Mouse (Mus musculus) myocyte (in vitro differentiated cells): ENCODE data around the gene 1700001P01Rik. TPM values are rescaled to one million over a fixed set of nuclear protein-coding genes. Genes with fewer than 3 reads are reported as not detected.
"Not testable (repeated sequence)": the region's sequence is repeated elsewhere in the genome, so short reads cannot be mapped to it uniquely, and the experiment has no call there.

Source experiments
- H3K27me3 ChIP-seq: one replicate; pipeline ENCODE4 v1.6.1; 2011; ENCODE audit not compliant: control insufficient read depth, insufficient read depth, insufficient read length
- H3K36me3 ChIP-seq: one replicate; pipeline ENCODE4 v1.6.1; 2011; ENCODE audit not compliant: control insufficient read depth, insufficient read depth
- H3K4me2 ChIP-seq: one replicate; pipeline ENCODE4 v1.6.1; 2011; ENCODE audit warnings: low read depth, control low read depth
- H3K4me3 ChIP-seq: one replicate; pipeline ENCODE4 v1.5.1; 2011; ENCODE audit warnings: mild to moderate bottlenecking, control low read depth, moderate library complexity
- H3K79me2 ChIP-seq: one replicate; pipeline ENCODE4 v1.6.1; 2011; ENCODE audit not compliant: control insufficient read depth, insufficient read depth
- H3ac ChIP-seq: one replicate; pipeline ENCODE4 v1.6.1; 2011; ENCODE audit not compliant: control insufficient read depth, insufficient read length
- CEBPB ChIP-seq: IDR thresholded peaks from 2 replicates; pipeline ENCODE4 v1.6.1; 2011; ENCODE audit warnings: mild to moderate bottlenecking, moderate library complexity; ENCODE audit not compliant: poor library complexity, insufficient read depth, severe bottlenecking
- E2F4 ChIP-seq: IDR thresholded peaks from one replicate; pipeline ENCODE4 v1.6.1; 2011; ENCODE audit warnings: mild to moderate bottlenecking, control low read depth, moderate library complexity; ENCODE audit not compliant: insufficient read depth
- MAX ChIP-seq: IDR thresholded peaks from one replicate; pipeline ENCODE4 v1.6.1; 2011; ENCODE audit warnings: low read depth, mild to moderate bottlenecking, control low read depth
- MYOD1 ChIP-seq, 3 experiments: IDR thresholded peaks; one replicate each; pipeline ENCODE4 v1.6.1; 2011; ENCODE audit warnings: control low read depth in 2 of 3, low read depth in 2 of 3, mild to moderate bottlenecking in 2 of 3, moderate library complexity in 1 of 3; ENCODE audit not compliant: insufficient read length in 2 of 3, control insufficient read depth in 1 of 3
- MYOG ChIP-seq, 3 experiments: IDR thresholded peaks; one replicate each; pipeline ENCODE4 v1.6.1; 2011; ENCODE audit warnings: control low read depth in 2 of 3, low read depth in 2 of 3, mild to moderate bottlenecking in 2 of 3; ENCODE audit not compliant: insufficient read length in 2 of 3, control insufficient read depth in 1 of 3, insufficient read depth in 1 of 3
- POLR2A ChIP-seq: IDR thresholded peaks from one replicate; pipeline ENCODE4 v1.6.1; 2011; ENCODE audit warnings: low read depth, mild to moderate bottlenecking, control low read depth, moderate library complexity; ENCODE audit not compliant: insufficient read length
- POLR2AphosphoS2 ChIP-seq: IDR thresholded peaks from one replicate; pipeline ENCODE4 v1.6.1; 2011; ENCODE audit warnings: low read depth, control low read depth; ENCODE audit not compliant: insufficient read length
- REST ChIP-seq: IDR thresholded peaks from one replicate; pipeline ENCODE4 v1.6.1; 2011; ENCODE audit warnings: mild to moderate bottlenecking, control low read depth, moderate library complexity; ENCODE audit not compliant: insufficient read depth, insufficient read length
- SRF ChIP-seq: IDR thresholded peaks from one replicate; pipeline ENCODE4 v1.6.1; 2011; ENCODE audit warnings: low read depth; ENCODE audit not compliant: control insufficient read depth, insufficient read length
- TCF12 ChIP-seq: IDR thresholded peaks from one replicate; pipeline ENCODE4 v1.6.1; 2011; ENCODE audit warnings: mild to moderate bottlenecking, control low read depth; ENCODE audit not compliant: poor library complexity, insufficient read depth, severe bottlenecking
- TCF3 ChIP-seq: IDR thresholded peaks from one replicate; pipeline ENCODE4 v1.6.1; 2011; ENCODE audit warnings: low read depth, control low read depth; ENCODE audit not compliant: insufficient read length
- USF1 ChIP-seq: IDR thresholded peaks from one replicate; pipeline ENCODE4 v1.6.1; 2011; ENCODE audit warnings: low read depth, mild to moderate bottlenecking, control low read depth, moderate library complexity
- polyA plus RNA-seq: library from polyadenylated mRNA; unstranded; fragments of >200 nt; fragmentation: generic; extraction: Trizol; gene quantifications from one replicate; pipeline ENCODE4 v1.2.1, GENCODE M21; 2012; ENCODE audit warnings: missing spikeins

1700001P01Rik gene
- polyA plus RNA-seq, 1 experiment, result 0.07 TPM

GRCm38 (mm10) chr11:97798083-97798435 is 22.3 kb upstream of the 1700001P01Rik start:
- no peak for TF ChIP-seq POLR2AphosphoS2
- TF ChIP-seq REST, result no peak
- TF ChIP-seq MYOG (IDR thresholded peaks at IDR 0.05; ENCODE audit: control insufficient read depth in 1 of 3, insufficient read depth in 1 of 3, insufficient read length in 2 of 3, low read depth in 2 of 3), result no peak
- no peak for TF ChIP-seq E2F4
- no peak for TF ChIP-seq MYOD1 (IDR thresholded peaks at IDR 0.05; ENCODE audit: control insufficient read depth in 1 of 3, insufficient read length in 2 of 3, low read depth in 2 of 3)
- no peak for TF ChIP-seq MAX
- TF ChIP-seq CEBPB, result no peak
- TF ChIP-seq TCF12, result no peak
- no peak for TF ChIP-seq POLR2A
- no peak for TF ChIP-seq TCF3
- no peak for TF ChIP-seq SRF
- no peak for TF ChIP-seq USF1
- peaks cover 27% of the 10 kb centered on the region for H3K79me2 ChIP-seq
- no peak overlapping the region for H3ac ChIP-seq
- H3K4me2 ChIP-seq, result peak overlapping the region; percentile 46
- H3K36me3 ChIP-seq, result no peaks in the 10 kb centered on the region
- H3K27me3 ChIP-seq, result no peaks in the 10 kb centered on the region
- no peak overlapping the region for H3K4me3 ChIP-seq

DNA sequence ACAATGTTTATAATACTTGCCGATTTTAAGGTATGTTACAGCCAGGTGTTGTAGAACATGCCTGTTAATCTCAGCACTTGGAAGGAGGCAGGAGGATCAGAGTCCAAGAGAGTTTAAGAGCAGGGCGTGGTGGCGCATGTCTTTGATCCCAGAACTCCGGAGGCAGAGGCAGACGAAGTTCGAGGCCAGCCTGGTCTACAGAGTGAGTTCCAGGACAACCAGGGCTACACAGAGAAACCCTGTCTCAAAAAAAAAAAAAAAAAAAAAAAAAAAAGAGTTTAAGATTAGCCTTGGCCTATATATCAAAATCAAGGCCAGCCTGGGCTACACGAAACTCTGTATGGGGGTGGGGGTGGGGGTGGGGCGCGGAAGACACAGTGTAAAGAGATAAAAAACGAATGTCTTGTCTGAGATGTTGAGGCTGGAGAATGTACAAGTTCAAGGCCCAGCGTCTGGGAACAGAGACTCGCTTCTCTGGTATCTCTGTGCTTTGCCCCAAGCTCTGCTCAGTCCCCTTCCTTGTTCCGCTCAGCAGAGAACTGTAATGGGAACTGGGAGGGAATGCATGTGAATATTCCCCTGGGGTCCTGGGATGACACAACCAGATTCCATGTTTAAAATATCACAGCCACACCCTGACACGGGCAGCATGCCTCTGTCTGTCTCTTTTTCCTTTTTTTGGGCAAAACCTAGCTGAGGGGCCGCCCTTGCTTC is 21.8 kb upstream of the 1700001P01Rik start:
- H3K36me3 ChIP-seq, result no peaks in the 10 kb centered on the region
- no peak overlapping the region for H3ac ChIP-seq
- peaks cover 22% of the 10 kb centered on the region for H3K79me2 ChIP-seq
- H3K4me2 ChIP-seq, result peak overlapping the region; percentile 46
- H3K27me3 ChIP-seq, result no peaks in the 10 kb centered on the region
- no peak overlapping the region for H3K4me3 ChIP-seq
- TF ChIP-seq SRF (peak; percentile 83), CEBPB (0 out of 2 replicates have a peak, but pooled peaks have one; percentile 23), TCF12 (no peak), USF1 (no peak)

DNA sequence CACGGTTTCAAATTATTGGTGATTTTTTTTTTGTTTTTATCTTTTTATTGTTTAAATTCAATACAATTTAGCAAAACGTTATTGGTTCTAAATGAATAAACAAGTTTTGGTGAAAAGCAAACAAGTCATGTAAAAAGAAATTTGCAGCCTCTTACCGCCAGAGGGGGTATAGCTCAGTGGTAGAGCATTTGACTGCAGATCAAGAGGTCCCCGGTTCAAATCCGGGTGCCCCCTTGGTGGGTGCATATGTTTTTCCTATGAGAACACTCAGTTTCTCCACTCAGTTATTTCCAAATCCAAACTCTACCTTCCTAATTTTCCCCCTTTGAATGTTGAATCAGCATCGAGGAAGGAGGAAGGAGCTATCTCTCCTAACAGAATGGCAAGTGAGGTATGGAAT is 21.2 kb upstream of the 1700001P01Rik start:
- Histone ChIP-seq H3K36me3 (no peaks in the 10 kb centered on the region), H3K79me2 (peaks cover 16% of the 10 kb centered on the region), H3K4me2 (no peak overlapping the region), H3K27me3 (no peaks in the 10 kb centered on the region), H3K4me3 (no peak overlapping the region), H3ac (no peak overlapping the region)
- 0 out of 2 replicates have a peak, but pooled peaks have one; percentile 18 for TF ChIP-seq CEBPB
- TF ChIP-seq MYOG (IDR thresholded peaks at IDR 0.05; ENCODE audit: control insufficient read depth in 1 of 3, insufficient read depth in 1 of 3, insufficient read length in 2 of 3, low read depth in 2 of 3), result no peak

DNA sequence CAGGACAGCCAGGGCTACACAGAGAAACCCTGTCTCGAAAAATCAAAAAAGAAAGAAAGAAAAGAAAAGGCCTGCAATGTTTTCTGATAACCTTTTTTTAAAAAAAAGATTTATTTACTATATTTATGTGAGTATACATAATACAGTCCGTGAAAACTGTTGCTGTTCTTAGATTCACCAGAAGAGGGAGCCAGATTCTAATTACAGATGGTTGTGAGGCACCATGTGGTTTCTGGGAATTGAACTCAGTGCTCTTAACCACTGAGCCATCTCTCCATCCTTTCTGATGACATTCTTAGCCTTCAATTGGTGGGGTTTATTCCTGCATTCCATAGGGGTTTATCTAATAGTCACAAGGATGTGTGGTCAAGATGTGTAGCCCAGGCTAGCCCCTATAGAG is 17.4 kb upstream of the 1700001P01Rik start:
- no peak for TF ChIP-seq E2F4
- TF ChIP-seq USF1, result peak; percentile 44
- TF ChIP-seq CEBPB, result no peak
- Histone ChIP-seq H3K79me2 (no peaks in the 10 kb centered on the region), H3ac (no peak overlapping the region), H3K36me3 (no peaks in the 10 kb centered on the region), H3K27me3 (no peaks in the 10 kb centered on the region), H3K4me3 (no peak overlapping the region), H3K4me2 (no peak overlapping the region)

GRCm38 (mm10) chr11:97790778-97791438 is 15.2 kb upstream of the 1700001P01Rik start:
- H3K4me2 ChIP-seq, H3K4me3 ChIP-seq, H3K27me3 ChIP-seq, H3ac ChIP-seq, H3K36me3 ChIP-seq, H3K79me2 ChIP-seq: not testable (repeated sequence)

DNA sequence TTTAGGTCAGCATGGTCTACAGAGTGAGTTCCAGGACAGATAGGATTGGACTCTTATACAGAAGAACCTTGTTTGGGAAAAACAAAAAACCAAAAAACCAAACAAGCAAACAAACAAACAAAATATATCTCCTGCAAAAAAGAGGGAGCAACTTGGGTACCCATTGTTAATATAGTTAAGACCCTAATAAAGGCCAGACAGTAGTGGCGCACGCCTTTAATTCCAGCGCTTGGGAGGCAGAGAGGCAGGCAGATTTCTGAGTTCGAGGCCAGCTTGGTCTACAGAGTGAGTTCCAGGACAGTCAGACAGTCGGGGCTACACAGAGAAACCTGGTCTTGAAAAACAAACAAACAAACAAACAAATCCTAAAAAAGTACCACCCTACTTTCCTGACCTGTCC is 14.0 kb upstream of the 1700001P01Rik start:
- no peak for TF ChIP-seq CEBPB
- no peak for TF ChIP-seq MAX
- no peak for TF ChIP-seq USF1
- no peak for TF ChIP-seq POLR2A
- no peak for TF ChIP-seq TCF3
- H3K36me3 ChIP-seq, result no peaks in the 10 kb centered on the region
- H3K4me2 ChIP-seq, result no peak overlapping the region
- H3K27me3 ChIP-seq, result no peaks in the 10 kb centered on the region
- H3K79me2 ChIP-seq, result no peaks in the 10 kb centered on the region
- no peak overlapping the region for H3K4me3 ChIP-seq
- no peak overlapping the region for H3ac ChIP-seq
